Mouse (Mus musculus) lung, postnatal 10 days (tissue): ENCODE measurements around the gene Hcfc2.
A peak's percentile ranks its signal among the peaks of the same experiment; 100 is the strongest.

Experiments used
- DNase-seq: peaks from one replicate; pipeline ENCODE4 v3.0.0; 2021

The Hcfc2 gene

DNA sequence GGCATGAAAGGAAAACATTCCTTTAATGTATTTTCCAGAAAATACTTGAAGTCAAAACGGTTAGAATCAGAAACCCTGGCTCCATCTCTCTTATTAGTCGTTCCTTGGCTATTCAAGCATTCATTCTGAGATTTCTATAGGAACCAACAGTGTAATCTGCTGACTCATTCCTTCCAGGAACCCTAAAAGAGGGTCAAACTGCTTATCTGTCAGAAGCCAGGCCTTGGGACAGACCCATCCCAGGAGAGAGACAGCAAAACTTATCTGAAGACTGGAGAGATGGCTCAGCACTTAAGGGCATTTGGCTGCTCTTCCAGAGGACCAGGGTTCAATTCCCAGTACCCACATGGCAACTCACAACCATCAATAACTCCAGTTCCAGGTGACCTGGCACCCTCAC, 81.1 kb downstream of the Hcfc2 start:
- no peak for DNase-seq

DNA sequence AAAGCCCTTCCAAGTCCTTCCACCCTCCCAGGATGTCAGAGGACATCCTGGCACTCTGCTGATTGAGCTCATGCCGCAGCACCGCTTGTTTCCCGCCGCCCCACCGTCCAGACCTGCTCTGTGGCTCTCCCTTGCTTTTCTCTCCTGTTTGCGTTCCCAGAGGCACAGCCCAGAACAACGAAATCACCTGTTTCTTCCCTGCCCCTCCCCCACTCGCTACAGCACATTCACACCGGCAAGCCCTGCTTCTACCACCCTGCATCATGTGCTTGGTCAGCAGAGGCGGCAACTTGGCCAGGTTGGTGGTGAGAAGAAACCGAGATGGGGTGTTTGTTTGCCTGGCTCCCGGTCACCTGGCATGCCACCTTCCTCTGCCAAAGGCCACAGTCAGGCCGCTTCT, 81.9 kb downstream of the Hcfc2 start:
- peak; percentile 18 for DNase-seq

DNA sequence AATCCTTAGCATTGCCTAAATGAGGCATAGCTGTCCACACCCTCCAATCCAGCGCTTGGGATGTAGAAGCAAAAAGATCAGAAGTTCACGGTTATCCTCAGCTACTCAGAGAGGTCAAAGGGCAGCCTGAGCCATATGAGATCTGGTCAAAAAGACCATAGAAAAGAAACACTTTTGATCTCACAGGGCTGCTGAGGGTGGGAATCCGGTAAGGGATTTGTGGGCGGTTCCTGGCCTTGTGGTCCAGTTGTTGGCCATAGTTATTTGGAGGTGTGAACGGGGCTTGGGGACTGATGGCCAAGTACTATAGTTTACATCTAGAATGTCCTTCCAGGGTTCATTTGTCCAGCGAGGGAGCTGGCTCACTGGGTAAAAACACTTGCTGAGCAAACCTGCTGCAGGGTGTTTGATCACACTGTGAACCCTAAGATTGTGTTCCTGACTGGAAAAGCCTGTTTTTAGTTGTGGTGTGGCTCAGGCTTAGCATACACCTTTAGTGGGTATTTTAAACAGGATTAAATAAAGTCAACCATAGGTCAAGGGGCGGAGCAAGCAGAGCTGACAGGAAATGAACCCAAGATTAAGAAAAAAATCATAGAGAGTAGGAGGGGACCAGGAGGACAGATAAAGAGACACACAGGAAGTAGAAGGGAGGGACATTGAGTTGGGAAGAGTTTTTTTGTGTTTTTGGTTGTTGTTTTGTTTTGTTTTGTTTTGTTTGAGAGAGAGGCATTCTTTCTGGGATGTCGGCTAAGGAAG, 83.0 kb downstream of the Hcfc2 start:
- no peak for DNase-seq

- DNase-seq, result no peak
Observed at GRCm38 (mm10) chr10:82779831-82780230, 83.9 kb downstream of the Hcfc2 start.

DNA sequence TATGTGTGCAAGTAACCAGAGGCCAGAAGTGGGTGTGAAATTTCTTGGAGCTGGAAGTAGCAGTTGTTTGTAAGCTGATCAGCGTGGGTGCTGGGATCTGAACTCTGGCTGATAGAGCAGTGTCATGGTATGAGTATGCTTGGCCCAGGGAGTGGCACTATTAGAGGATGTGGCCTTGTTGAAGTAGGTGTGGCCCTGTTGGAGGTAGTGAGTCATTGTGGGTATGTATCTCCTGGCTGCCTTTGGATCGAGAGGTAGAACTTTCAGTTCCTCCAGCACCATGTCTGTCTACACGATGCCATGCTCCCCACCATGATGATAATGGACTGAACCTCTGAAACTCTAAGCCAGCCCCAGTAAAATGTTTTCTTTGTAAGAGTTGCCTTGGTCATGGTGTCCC, 84.4 kb downstream of the Hcfc2 start:
- no peak for DNase-seq

DNA sequence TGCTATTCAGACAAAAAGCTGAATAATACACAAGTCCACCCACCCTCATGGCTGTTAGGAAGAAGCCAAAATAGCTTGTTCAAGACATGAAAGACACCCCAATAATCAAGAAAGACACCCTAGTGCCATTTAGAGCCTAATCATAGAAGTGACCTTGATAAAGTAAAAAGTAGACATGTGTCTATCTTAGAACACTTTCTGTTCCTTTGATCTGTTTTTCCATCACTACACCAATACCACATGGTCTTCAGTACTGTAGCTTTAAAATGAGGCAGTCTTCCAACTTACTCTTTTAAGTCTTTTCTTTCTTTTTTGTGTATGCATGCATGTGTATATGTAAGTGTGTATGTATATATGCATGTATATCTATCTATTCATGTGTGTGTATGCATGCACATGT, 84.9 kb downstream of the Hcfc2 start:
- DNase-seq, result no peak

- no peak for DNase-seq
Observed at GRCm38 (mm10) chr10:82782472-82782871, 86.5 kb downstream of the Hcfc2 start.

DNA sequence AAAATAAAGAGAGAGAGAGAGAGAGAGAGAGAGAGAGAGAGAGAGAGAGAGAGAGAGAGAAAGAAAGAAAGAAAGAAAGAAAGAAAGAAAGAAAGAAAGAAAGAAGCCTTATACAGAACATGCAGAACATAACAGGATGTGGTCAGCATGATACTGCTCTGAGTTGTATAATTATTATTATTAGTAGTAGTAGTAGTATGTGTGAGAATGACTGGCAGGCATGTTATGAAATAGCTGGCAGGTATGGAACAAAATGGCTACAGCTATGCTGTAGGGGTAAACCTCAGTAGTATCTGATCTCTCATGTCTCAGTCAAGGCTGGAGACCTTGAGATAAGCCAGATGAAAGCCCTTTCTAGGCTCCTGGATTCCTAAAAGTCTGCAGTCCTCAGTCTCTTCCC, 93.2 kb downstream of the Hcfc2 start:
- no peak for DNase-seq

- DNase-seq, result no peak
Observed at GRCm38 (mm10) chr10:82790504-82790903, 94.5 kb downstream of the Hcfc2 start.

GRCm38 (mm10) chr10:82791713-82792112, 95.8 kb downstream of the Hcfc2 start:
- DNase-seq, result no peak
